Mouse (Mus musculus) hindlimb bud, embryonic 11.5 days (tissue): ENCODE results near the gene B9d2.

ENCODE experiments used
- DNase-seq: peaks from one replicate; pipeline ENCODE4 v3.0.0-alpha.2; 2012; ENCODE audit warnings: low read depth, low spot score; ENCODE audit errors: extremely low spot score

The B9d2 gene

DNA sequence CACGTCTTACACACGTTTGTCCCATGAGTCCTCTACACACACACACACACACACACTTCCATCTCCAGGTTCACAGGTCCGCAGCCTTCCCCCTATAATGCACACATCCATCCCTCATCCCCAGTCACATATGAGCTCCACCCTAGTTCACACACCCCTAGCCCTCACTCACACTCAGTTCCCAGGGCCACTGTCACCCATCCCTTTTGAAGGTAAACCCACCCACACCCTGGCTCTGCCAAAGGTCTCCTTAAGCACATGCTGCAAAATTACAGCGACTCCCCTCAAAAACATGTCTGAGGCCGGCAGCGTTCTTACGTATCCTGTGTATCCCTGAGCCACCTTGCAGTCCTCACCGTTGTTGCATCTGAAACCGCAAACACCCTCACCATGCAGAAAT, 6.3 kb upstream of the B9d2 start:
- no peak for DNase-seq

DNA sequence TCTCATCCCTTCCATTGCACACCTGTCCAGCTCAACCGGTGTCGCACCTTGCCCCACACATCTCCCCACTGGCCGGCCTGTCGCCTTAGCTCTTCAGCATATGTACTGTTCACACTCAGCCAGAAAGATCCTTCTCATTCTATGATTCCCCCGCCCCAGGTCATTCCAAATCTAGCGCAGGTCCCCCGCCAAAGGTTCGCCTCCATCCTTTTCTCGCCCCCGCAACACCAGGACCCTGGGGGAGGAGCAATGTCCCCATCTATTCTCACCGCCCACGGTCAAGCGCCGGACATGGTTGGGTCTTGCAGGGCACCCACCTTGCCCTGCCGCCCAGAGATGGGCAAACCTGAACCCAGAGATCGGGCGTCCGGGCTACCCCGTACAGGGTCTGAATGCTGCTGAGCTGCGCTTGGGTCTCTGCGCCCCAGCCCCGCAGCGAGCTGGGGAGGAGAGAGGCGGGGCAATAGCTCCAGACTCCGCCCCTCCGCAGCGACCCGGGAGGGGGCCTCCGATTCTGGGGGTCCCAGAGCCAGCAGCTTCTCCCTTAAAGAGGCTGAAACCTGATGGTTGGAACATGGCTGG, 5.8 kb upstream of the B9d2 start, which contains the start of gene Tmem91:
Gene Tmem91, minus strand, starts transcription at position 448 of the 582 bp plus-strand sequence.
- DNase-seq = no peak

- DNase-seq = no peak
Observed at GRCm38 (mm10) chr7:25675405-25675804, 5.2 kb upstream of the B9d2 start.

DNA sequence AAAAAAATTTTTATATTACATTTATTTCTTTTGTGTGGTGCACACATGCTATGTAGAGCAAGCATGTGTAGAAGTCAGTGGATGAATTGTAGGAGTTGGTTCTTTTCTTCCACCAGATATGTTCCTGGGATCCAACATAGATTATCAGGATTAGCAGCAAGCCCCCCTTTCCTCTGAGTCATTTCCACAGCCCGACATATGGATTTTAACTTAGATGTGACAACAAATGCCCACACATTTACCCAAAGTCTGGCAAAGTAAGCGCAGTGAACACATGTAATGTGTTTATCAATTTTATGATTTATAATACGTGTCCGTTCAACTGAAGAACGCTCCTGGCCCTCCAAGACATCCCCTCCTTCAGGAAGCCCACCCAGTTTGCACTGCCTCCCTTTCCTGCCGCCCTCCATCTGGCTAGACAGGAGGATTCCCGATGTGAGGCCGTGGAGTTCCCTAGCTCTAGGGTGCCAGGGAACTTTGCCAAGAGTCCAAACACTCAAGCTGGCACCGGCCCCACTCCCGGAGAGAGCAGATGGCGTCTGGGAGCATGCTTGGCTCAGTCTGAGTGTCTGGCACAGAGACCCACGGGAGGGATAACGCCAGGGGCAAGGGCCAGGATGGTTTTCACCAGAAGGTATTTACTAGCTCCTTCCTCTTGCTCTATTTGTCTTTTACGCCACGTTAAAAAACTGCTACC, 4.3 kb upstream of the B9d2 start:
- no peak for DNase-seq

DNA sequence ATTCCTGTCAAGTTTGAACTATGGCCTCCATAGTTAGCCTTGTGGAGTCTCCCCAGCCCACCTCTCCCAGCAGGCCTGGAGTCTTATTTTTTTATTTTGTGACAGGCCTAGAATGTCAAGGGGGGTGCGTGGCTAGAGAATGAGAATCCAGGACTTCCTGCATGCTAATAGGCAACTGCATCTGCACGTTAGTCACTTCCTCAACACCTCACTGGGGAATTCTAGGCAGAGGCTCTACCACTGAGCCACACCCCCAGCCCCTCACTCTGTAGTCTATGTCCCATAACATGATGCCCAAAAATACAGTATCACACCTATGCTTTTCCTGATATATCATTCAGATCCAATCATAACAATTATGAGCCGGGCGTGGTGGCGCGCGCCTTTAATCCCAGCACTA, 3.6 kb upstream of the B9d2 start:
- DNase-seq = no peak

DNA sequence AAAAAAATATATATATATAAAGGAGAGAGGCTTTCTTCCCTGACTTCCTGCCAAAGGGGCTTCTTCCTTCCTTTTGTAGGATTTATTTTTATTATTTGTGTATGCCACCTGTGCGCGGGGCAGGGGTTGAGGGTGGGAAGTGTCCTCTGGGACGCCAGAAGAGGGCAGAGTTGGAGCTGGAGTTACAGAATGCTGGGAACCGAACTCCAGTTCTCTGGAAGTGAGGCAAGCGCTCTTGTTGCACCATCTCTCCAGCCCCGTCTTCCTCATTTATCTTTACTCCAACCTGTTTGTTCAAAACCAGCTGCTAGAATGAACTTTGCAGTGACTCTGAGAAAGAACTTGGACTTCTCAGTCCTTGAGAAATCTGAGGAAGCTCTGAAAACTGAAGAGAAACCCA, 609 bp upstream of the B9d2 start:
- no peak for DNase-seq

- DNase-seq = no peak
Observed at GRCm38 (mm10) chr7:25681341-25682231, 1.0 kb downstream of the B9d2 start.

DNA sequence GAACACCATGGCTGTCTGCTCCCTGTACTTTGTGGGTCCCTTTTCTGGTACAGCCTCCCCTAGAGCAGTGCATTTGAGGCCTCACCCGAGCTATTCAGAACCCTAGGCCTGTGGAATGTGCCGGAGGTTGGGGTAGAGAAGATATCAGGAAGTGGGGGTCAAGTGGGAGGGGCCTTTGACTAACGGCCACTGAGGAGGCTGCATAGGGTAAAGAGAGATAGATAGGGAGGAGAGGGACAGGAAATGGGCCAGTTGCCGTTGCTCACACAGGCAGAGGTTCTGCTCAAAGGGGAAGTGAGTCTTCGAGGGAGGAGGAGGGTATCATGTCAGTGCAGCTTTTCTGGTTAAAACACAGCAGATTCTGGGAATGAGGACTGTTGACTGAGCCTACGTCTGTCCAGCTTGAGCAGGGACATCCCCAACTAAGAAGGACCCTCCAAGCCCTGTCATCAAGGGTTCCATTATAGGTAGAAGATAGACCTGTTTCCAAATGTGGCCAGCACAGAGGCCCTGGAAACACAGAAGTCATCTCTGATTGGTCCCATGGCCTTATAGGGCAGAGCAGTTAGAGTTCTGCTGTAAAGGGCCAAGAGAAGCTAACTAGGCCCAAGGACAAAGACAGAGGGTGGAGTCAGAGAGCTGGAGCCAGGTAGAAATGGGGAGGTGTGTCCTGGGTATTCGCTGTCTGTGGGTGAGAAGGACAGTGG, 3.0 kb downstream of the B9d2 start:
- DNase-seq = no peak

- DNase-seq = no peak
Observed at GRCm38 (mm10) chr7:25684659-25685058, 4.1 kb downstream of the B9d2 start.

DNA sequence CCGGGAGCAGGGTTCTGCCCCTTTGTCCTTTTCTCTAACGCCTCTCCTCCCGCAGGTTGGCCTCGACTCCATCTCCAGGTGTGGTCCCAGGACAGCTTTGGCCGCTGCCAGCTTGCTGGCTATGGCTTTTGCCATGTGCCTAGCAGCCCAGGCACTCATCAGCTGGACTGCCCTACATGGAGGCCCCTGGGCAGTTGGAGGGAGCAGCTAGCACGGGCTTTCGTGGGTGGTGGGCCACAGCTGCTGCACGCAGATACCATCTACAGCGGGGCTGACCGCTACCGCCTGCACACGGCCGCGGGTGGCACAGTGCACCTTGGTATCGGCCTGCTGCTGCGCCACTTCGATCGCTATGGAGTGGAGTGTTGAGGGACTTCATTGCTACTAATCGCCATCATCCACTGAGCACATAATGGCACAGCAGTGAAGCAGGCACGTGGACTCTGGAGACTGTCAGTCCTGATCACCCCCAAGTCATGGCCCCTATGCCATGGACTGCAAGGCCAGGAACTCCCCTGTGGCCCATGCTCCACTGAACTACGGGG, 5.4 kb downstream of the B9d2 start:
- no peak for DNase-seq

DNA sequence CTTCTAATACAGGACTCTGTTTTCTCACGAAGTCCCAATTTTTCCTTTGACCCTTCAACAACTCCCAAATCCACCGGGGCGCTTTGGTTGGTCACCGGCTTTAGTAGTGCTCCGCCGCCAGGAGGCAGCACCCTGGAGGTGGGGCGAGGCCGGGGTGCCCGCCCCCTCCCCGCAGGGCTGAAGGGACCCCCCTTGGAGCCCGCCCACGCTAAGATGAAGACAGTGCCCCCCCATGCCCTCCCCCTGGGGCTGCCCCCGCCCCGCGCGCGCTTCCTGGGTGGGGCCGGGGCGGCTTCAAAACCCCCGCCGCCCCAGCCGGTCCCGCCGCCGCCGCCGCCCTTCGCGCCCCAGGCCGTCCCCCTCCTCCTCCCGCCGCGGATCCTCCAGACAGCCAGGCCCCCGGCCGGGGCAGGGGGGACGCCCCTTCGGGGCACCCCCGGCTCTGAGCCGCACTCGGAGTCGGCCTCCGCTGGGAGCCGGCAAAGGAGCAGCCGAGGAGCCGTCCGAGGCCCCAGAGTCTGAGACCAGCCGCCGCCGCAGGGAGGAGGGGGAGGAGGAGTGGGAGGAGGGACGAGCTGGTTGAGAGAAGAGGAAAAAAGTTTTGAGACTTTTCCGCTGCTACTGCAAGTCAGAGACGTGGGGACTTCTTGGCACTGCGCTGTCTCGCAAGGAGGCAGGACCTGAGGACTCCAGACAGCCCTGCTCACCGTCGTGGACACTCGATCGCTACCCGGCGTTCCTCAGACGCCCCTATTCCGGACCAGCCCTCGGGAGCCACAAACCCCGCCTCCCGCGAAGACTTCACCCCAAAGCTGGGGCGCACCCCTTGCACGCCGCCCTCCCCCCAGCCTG, 6.3 kb downstream of the B9d2 start, which contains the start of gene Tgfb1:
Gene Tgfb1, plus strand, starts transcription at position 323 of the 852 bp plus-strand sequence.
- no peak for DNase-seq

- DNase-seq = no peak
Observed at GRCm38 (mm10) chr7:25687811-25688401, 7.3 kb downstream of the B9d2 start.

DNA sequence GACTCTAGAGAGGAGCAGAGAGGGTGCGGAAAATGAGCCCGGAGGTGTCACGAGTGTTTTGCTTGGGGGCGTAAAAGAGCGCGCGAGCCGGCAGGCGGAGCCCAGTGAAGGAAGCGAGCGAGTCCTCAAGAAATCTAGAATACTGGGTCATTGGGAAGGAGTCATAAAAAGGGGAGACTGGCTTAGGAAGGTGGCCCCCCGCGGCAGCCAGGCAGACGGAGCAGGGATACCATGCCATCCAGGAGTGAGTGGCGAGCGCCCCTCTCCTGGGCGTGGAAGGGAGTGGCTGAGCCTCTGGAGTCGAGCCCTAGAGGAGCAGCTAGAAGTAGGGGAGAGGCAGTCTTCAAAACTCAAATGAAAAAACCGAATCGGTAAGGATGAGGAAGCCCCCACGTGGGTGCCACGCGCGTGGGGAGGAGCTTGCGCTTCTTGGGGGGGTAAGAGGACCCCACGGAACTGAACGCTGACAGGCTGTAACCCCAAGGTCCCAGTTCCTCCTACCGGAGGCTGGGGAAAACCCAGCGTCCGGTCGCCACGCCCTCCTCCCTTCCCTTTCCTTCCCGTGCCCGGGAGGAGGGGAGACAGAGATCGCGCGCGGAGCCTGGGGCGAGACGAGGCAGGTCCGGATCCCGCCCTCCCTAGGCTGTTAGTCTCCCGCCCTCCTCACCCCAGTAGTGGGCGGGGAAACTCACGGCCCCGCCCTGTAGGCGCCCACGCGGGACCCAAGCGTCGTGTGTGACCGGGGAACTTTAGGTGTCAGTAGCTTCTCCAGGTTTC, 8.4 kb downstream of the B9d2 start:
- DNase-seq = no peak

DNA sequence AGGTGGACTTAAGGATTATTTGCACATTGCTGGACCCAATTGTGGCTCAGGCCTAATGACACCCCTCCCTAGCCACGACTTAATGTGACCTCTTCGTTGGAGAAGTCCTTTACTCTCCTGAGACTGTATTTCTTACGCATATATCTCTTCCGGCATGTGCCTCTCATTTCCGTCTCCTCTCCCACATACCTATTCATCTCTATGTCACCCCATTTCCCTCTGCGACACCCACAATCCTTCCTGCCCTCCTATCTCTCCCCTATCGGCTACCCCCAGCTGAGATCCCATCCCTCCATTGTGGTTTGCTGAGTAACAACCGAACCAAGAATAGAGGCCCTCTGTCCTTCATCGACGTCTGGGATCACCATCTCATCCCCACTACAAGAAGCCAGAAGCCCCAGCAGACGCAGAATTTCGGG, 9.0 kb downstream of the B9d2 start:
- DNase-seq = no peak

DNA sequence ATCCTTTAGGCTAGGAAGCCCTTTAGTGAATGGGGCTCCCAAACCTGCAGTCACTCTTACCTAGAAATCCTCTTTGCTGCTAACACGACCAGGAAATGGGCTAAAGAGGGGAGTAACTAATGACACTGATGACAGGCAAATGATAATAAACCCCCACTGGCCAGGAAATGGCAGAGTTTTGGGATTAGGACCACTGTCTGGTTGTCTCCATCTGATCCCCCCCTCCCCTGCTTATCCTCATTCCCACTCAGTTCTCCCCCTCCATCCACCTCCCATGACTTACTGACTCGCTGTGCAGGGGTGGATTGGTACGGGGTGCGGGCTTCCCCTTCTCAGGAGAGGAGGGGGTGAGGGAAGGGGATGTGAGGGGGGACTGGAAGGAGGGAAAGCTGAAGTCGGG, 9.5 kb downstream of the B9d2 start:
- no peak for DNase-seq

- no peak for DNase-seq
Observed at GRCm38 (mm10) chr7:25694104-25694503, 13.5 kb downstream of the B9d2 start.

- no peak for DNase-seq
Observed at GRCm38 (mm10) chr7:25699851-25700250, 19.3 kb downstream of the B9d2 start.

GRCm38 (mm10) chr7:25700732-25701131, 20.2 kb downstream of the B9d2 start:
- no peak for DNase-seq

DNA sequence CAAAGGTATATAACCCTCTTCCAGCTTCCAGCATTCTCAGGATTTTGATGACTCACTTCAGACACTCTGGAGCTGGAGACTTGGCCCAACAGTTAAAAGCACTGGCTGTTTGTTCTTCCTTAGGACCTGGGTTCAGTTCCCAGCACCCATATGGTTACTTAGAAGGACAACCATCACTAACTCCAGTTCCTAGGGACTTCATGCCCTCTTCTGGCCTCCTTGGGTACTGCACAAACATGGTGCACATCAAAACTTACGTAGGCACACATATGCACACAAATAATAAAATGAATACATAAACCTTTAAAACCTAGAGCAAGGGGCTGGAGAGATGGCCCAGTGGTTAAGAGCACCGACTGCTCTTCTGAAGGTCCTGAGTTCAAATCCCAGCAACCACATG, 21.8 kb downstream of the B9d2 start:
- no peak for DNase-seq
